Mouse (Mus musculus): ENCODE data around the gene Pbx1.

Gene Pbx1

DNA sequence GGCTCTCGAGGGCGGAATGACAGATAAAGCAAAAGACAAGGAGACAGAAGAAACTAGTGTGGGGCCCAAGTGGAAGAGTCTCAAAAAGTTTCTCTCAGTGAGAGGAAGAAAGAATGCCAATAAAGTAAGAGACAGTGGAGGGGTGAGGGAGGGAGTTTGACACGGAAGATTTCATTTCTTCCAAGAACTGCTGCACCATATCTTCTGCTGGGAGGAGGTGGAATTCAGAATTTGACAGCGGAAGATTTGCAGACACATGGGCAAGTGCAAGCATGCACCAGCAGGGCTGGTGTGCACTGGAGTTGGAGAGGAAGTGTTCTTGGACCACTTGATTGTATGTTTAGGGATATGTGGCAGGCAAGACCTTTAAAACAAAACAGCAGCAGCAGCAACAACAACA lies 163.8 kb downstream of the Pbx1 start:
- DNase-seq (ENCODE audit: low spot score): no peak

DNA sequence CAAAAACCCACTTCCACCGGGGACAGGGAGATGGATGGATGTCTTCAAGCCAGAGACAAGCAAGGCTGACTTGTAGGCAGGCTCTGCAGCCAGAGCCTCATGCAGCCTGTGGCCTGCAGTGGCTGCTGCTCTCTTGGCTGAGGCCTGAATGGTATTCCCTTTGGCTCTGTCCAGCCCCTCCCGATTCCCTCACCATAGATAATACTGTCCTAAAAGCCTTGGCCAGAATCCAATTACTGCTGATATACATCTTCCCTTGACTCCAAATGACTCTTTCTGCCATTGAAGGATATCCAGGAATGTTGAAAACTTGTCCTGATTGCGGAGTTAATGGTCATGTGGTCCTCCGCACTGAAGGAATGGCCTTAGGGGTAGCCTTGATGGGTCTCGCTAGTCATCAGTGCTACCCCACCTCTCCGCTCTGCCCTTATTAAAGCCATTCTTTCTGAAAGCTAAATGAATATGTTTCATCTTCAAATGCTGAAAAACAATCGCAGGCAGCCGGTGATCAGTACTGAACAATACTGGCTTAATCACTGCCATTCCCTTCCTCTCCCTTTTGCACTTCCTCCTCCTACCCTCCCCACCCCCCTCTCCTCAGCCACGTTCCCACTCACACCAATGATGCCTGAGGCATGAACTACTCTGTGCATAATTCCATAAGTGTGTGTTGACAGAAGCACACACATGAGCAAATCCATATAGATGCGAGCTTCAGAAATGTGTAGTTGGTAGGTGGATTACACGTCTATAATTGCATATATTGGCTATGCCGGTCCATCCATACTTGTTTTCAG lies 166.3 kb downstream of the Pbx1 start:
- DNase-seq (ENCODE audit: low spot score): no peak

DNA sequence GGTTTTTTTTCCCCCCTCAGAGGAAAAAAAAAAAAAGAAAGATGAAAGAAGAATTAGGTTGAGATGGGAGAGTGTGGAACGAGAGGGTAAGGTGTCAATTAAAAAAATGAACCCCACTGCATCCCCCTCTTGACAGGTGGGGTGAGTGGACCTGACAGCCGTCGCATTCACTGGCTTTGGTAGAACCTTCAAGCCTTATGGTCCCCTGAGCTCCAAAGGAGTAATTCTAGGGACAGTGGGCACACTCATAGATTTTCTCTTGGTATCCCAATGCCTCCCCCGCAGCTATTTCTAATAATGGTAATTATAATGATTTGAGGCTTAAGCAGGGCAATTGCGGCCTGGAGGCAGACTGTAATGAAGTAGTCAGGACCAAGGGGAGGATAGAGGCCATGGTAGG lies 167.0 kb downstream of the Pbx1 start:
- DNase-seq (ENCODE audit: low spot score): no peak

DNA sequence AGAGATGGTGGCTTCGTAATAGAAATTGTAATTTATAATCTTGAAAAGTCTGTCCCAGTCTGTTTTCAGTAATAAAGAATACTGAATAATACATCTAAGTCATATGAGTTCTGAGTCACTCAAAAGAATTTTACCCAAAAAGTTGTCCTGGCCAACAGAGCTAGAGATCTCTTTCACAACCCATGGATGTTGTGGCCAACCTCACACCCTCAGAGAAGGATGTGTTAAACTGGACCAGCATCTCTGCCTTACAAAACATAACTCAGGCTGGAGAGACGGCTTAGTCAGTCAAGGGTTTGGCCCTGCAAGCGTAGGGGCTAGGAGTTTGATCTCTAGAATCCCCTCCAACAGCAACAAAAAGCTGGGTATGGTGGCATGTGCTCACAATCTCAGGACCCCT lies 171.7 kb downstream of the Pbx1 start:
- DNase-seq (ENCODE audit: low spot score): no peak

DNA sequence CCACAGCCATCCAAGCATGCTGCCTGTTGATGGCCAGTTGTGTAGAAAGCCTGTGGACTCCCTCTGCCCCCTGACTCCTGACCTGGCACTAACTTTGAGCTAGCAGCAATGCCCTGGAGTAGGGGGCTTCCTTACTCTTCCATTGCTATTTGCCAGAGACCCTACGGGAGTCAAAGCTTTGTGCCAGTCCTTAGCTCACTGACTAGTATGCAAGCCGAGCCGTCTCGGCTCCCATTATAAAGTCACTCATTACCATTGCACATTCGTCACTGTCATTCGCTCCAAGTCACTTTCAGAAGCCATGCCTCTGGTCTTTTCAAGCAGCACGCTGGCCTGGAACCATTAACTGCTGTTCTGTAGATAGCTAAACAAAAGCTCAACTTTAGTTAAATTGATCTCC lies 173.2 kb downstream of the Pbx1 start:
- DNase-seq (ENCODE audit: low spot score): no peak

DNA sequence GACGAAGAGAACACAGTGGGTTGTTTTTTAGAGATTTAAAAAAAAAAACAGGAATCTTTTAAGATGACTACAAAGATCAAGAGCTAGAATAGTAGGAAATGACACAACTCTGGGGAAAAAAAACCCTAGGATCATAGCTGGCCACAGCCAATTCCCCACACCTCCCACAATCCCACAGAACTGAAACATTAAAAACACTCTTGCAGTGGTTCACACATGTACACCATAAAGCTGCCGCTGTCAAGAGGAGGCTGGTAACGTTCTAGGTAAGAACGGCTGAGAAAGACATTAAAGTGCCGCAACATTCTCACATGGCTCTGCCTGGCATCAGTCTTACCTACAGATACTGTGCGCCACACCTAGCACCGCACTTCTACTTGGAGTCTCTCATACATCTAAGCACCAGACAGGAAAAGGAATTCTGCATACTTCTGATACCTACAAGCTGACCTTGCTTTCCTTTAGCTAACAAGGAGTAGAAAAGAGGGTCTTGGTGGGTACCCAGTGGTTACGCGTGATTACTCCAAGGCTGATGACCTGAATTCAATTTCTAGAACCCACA lies 176.6 kb downstream of the Pbx1 start:
- no peak for DNase-seq (ENCODE audit: low spot score)

DNA sequence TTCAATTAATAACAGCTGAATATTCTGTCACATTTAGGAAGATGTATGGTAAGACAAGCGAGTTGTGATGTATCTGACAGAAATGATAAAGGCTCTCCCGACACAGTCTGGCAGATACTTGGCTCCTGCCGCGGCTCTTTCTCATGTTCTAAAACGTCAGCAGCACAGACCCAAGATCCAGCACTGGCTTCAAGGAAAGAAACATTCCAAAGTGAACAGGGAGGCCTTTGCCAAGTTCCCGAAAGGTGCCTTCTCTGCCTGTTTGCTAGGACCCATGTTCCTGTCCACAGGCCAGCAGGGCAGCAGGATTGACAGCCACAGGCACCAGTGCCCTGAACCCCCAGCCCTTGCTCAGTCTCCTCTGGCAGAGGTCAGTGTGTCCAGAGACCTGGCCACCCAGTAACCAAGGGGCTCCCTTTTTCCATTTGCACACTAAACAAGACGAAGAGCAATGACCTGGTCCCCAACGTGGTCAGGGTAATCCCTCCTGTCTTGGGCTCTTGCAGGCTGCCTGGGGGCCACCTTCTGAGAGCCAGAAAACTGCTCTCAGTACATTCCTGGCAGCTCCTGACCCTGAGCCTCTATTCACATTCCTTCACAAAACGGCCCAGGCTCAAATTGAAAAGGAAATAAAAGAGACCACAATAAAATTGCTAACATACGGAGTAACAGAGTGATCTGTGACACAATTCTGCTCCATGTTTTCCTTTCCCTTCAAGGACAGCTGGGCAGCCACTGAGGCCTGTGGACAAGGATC lies 184.9 kb downstream of the Pbx1 start:
- DNase-seq (ENCODE audit: low spot score): no peak

DNA sequence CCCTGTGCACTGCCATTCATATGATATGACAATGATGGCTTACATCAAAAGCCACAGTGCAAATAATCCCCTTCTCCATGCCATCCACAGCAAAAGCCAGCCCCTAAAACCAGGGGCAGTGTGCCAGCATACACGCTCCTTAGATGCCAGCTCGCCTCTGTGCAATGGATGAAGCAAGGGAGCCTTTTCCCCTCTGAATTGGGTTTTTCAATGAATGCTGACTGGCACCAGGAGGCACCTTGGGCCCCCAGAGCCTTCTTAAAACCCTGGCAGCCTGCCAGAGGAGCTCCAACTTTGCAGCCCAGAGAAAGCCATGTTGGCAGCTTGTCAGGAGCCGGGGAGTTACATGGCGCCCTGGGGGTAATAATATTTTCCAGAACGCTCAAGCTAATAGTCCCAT lies 186.5 kb downstream of the Pbx1 start:
- DNase-seq (ENCODE audit: low spot score): no peak

DNA sequence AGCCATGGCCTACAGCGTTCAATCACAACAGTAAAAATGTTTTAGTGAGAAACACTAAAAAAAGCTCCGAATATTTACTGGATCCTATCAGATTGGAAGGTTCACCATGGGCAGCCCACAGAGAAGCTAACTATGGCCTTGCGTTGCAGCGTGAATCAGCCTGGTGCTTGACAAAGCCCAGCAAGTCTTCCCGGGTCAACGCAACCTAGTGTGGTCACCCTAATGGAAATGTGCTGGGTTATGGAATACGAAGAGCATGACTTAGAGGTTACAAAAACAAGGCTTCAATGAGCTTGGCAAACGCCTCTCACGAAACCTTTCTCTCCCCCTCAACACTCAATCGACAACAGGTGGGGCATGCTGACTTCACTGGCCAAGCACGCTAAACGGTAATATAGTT lies 188.3 kb downstream of the Pbx1 start:
- DNase-seq (ENCODE audit: low spot score): no peak

DNA sequence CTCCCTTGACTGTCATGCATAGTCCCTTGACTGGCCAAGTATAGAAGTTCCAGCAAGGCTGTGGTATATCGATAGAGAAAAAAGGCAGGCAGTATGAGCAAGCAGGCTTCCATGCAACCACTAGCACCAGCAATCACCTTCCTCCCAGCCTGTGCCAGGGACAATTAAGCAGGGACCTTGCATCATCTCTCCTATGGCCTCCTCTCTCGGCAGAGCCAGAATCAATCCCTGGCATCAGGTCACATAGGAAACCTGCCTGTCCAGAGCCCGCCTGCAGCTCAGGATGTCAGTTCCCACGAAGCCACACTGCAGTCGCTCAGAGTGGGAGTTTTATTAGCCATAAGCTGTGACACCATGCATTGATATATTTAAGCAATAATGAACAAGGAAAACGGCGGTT lies 189.0 kb downstream of the Pbx1 start:
- no peak for DNase-seq (ENCODE audit: low spot score)

DNA sequence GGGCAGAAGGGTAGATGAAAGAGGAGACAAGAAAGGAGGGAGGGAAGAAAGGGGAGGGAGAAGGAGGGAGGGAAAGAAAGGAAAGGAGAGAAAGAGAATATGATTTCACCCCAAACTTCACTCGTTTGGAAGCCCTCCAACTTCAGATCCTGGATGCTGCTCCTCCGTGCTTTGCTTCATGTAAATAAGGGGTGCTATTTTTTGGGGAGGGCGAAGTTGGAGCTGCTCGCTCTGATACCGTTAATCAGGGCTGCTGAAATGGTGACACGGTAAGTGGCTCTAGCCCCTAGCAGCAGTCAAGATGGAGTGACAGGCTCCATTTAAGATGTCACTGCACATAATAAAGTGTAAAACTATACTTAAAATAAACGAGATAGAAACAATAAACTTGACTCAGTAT lies 190.8 kb downstream of the Pbx1 start:
- DNase-seq (ENCODE audit: low spot score): no peak

DNA sequence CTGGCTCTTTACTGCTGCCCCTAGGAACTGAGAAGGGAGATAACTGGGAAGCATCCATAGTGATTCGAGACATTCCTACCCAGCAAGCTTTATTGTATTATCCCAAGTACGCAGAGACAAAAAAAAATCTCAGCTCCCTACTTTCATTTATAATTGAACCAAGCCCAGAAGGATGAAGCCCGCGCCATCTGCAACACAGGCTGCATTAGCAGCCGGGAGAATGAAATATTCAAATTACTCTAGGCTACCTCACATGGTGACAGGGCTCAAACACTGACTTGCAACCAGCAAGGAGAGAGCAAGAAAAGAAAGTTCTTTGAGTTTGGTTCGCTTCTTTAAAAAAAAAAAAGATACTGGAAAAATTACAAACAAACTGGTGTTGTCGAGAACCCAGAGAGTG lies 191.2 kb downstream of the Pbx1 start:
- DNase-seq (ENCODE audit: low spot score): peak; percentile 72

DNA sequence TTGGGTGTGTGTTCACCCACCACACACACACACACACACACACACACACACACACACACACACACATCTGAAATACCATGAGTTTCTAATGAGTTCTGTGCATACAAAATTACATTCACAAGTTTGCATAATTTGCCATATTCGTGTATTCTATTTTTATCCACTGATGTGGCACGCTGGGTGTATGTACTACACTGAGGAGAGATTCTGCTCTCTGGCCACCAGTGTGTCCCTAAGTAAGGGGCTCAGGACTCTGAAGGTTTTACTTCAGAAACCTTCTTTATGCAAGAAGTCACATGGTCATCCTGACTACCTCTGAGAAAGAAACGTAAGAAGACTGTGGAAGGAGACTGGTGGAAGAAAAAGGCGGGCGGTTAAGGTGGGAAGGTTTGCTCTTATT lies 191.7 kb downstream of the Pbx1 start:
- no peak for DNase-seq (ENCODE audit: low spot score)

DNA sequence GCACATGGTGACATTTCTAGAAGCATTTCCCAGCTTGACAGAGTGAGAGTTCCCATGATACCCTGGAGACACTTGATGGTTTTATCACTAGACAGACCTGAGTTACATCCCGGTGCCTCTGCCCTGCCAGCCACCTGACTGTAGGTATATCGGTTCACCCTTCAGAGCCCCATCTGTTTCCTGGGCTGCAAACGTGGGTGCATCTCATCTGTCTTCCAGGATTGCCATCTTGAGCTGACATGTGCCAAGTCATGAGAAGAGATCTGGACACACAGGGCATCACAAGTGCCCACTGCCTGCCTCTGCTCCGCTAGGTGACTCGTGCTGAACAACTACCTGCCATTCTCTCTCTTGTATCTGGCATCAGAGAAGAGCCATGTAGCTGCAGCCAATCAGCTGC lies 196.0 kb downstream of the Pbx1 start:
- no peak for DNase-seq (ENCODE audit: low spot score)

DNA sequence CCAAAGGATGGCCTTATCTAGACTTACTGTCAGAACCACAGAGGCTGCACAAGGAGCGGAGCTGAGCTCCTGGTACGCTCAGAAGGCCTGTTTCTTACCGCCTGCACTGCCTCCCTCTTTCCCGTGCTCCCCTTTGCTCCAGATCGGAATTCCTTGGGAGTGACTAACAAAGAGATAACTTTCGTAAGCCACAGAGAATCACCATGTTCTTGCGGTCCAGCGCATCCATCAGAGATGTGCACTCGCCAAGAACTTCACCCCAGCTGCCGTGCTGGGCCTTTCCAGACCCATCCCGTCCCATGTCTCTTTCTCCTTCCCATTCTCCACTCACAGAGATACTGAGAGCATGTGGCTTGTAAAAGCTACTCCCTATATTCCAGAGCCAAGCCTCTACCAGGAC lies 197.7 kb downstream of the Pbx1 start:
- DNase-seq (ENCODE audit: low spot score): no peak

DNA sequence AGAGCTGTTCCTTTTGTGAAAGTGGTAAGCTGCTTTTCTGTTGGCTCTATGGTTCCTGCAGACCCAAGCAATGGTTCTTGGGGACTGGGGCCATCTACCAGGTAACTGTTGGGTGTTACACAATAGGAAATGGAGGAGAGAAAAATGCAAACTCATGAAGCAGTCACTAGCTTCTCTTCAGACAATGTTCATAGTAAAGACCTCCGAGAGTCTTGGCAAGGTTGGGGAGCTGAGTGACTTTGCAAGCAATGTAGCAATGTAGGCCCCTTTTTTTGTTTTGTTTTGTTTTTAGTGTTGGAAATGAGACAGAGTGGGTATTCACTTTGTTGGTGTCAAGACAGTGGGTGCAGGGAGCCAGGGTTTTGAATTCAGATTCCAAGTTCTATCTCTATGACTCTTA lies 198.9 kb downstream of the Pbx1 start:
- DNase-seq (ENCODE audit: low spot score): no peak

DNA sequence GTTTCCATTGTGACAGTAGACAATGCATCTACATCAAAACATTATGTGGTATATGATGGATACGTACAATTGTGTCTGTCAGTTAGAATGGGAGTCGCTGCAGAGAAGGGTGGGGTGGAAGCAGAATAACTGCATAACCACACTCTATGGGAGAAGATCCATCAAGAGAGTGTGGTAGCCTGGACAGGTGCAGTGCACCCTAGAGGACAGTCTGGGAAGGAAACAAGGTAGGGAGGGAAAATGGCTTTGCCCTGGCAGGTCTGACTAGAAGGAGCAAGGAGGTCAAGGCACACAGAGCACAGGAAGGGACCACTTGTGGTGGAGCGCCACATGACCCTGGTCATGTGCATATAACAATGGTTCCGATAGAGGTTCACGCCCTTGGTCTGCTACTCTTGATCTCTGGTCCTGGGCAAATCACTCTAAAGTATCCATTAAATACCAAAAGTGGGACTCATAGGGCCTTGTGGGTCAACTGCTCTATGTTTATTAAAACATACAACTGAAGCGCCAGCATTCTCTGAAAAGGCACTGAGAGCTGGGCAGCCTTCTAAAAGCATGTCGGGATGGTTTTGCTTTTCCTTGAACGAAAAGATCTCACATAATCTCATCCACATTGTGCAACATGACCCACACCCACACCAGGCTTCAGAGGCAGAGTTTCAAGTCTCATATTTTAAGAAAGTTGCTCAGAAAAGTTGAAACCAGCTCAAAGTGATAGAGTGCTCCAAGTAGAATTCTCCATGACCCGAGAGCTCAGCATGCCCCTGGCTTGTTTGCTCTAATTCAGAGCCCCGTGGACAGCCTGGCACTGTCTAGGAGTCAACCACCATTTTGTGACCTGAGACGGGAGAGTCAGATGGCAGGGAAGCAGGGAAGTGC lies 200.3 kb downstream of the Pbx1 start:
- no peak for DNase-seq (ENCODE audit: low spot score)

DNA sequence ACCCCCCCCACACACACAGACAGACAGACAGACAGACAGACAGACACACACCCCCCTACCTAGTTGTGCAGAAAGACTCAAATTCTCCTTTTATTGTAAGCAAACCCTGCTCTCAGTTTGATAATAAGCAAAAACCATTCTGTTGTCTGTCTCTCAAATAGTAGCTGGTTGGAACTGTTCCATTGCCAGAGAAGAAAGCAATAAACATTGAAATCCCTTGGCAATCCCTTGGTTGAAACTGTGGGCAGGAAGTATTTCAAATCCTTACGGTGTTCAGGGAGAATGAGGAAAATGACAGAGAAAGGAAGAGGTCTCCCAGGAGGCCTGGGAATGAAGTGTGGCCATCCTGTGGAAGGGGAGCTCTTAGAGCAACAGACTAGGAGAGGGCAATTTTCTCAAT lies 201.2 kb downstream of the Pbx1 start:
- DNase-seq (ENCODE audit: low spot score): no peak

DNA sequence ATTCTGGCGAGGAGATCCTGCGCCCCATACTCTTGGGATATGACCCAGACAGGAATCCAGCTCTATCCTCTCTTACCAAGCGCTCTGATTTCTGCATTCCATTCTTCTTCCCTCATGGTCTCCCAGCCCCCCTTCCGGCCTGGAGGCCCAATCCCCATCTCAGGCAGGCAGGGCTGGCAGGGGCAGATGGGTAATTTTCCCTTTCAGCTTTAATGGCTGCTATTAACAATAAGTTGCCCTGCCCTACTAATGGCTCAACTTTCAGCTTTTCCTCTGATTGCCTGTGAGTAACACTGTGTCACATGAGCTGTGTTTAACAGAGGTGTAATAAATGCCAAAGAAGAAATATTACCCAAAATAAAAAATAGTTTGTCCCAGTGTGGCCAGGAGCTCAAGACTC lies 201.9 kb downstream of the Pbx1 start:
- DNase-seq (ENCODE audit: low spot score): no peak

DNA sequence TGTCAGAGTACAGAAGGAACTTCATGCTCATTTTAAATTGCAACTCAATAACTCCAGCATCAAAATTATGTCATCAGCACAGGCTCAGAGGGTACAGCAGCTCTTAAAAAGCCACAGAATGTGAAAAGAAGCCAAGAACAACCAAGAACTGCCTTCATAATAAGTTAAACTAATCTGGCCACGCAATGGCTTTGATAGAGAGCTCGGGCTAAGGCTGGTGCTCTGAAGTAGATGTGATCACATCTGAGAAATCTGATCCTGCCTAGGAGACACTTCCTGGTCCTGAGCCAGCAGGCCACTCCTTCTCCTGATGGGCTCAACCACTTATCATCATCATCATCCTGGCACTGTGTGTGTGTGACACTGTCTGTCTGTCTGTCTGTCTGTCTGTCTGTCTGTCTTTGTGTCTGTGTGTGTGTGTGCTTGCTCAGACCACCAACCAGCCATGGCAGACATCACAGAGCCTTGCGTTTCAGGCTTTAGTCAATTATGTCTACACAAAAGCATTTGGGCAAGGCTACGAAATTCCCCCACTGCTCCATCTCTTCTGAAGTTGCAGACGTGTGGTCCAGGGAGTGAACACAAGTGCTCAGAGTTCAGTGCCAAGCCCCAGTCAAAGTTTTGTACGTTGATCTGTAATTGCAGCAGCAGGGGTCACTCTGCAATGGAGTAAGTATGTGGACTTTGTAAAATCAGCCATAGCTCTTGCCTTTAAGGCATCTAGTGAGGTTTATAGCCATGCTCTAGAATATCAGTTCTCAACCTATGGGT lies 203.1 kb downstream of the Pbx1 start:
- no peak for DNase-seq (ENCODE audit: low spot score)

DNA sequence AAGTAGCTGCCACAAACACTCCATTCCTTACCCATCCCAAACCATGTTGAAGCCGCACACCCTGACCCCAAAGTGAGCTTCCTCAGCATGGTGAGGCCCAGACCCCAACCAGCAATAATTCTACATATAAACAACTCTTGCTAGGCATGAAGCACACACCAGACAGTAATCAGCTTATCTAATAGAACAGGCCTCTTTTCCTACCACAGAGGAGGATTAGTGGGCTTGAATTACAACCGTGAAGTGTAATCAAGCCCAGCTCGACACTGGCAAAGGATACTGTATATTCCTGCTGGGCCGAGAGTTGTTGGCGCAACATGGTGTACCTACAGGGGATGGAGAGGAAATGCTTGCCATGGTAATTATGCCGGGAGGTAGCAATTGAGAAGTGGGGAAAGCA lies 205.9 kb downstream of the Pbx1 start:
- no peak for DNase-seq (ENCODE audit: low spot score)
